Mouse (Mus musculus): ENCODE results near the gene Hcn4.

Gene Hcn4

GRCm38 (mm10) chr9:58847008-58847407 lies 23.8 kb downstream of the Hcn4 start:
- in situ Hi-C loops (cut with MboI; ENCODE audit: unreplicated experiment in 2 of 2) = no loop called here

GRCm38 (mm10) chr9:58847676-58848075 lies 24.5 kb downstream of the Hcn4 start:
- in situ Hi-C loops (cut with MboI; ENCODE audit: unreplicated experiment in 2 of 2) = no loop called here

GRCm38 (mm10) chr9:58849576-58850315 lies 26.5 kb downstream of the Hcn4 start:
- in situ Hi-C loops (cut with MboI; ENCODE audit: unreplicated experiment in 2 of 2) = no loop called here

- in situ Hi-C loops (cut with MboI; ENCODE audit: unreplicated experiment in 2 of 2) = no loop called here
Measured at GRCm38 (mm10) chr9:58854931-58855330, 31.7 kb downstream of the Hcn4 start.

GRCm38 (mm10) chr9:58859080-58859635 lies 35.9 kb downstream of the Hcn4 start:
- in situ Hi-C loops (cut with MboI; ENCODE audit: unreplicated experiment in 2 of 2) = no loop called here

- in situ Hi-C loops (cut with MboI; ENCODE audit: unreplicated experiment in 2 of 2) = no loop called here
Measured at GRCm38 (mm10) chr9:58863826-58864225, 40.6 kb downstream of the Hcn4 start.

GRCm38 (mm10) chr9:58871141-58871540 lies 47.9 kb downstream of the Hcn4 start:
- in situ Hi-C loops (cut with MboI; ENCODE audit: unreplicated experiment in 2 of 2) = loop anchor here in 1 of 2 experiments (5.0 to 10.0 kb wide), 2 partner anchors 296 to 334 kb away; no protein-coding TSS in a partner anchor

- in situ Hi-C loops (cut with MboI; ENCODE audit: unreplicated experiment in 2 of 2) = loop anchor here in 1 of 2 experiments (5.0 to 10.0 kb wide), 2 partner anchors 299 to 336 kb away; no protein-coding TSS in a partner anchor
Measured at GRCm38 (mm10) chr9:58873541-58874324, 50.5 kb downstream of the Hcn4 start.

- in situ Hi-C loops (cut with MboI; ENCODE audit: unreplicated experiment in 2 of 2) = loop anchor here in 1 of 2 experiments (5.0 to 10.0 kb wide), 2 partner anchors 300 to 337 kb away; no protein-coding TSS in a partner anchor
Measured at GRCm38 (mm10) chr9:58874354-58874753, 51.1 kb downstream of the Hcn4 start.

GRCm38 (mm10) chr9:58875439-58875838 lies 52.2 kb downstream of the Hcn4 start:
- in situ Hi-C loops (cut with MboI; ENCODE audit: unreplicated experiment in 2 of 2) = loop anchor here in 1 of 2 experiments (10.0 kb wide), 1 partner anchor 301 kb away; no protein-coding TSS in a partner anchor

- in situ Hi-C loops (cut with MboI; ENCODE audit: unreplicated experiment in 2 of 2) = loop anchor here in 1 of 2 experiments (10.0 kb wide), 1 partner anchor 302 kb away; no protein-coding TSS in a partner anchor
Measured at GRCm38 (mm10) chr9:58876946-58877625, 53.9 kb downstream of the Hcn4 start.

GRCm38 (mm10) chr9:58879836-58880235 lies 56.6 kb downstream of the Hcn4 start:
- in situ Hi-C loops (cut with MboI; ENCODE audit: unreplicated experiment in 2 of 2) = loop anchor here in 1 of 2 experiments (10.0 kb wide), 1 partner anchor 305 kb away; no protein-coding TSS in a partner anchor

- in situ Hi-C loops (cut with MboI; ENCODE audit: unreplicated experiment in 2 of 2) = no loop called here
Measured at GRCm38 (mm10) chr9:58882686-58883085, 59.5 kb downstream of the Hcn4 start.

GRCm38 (mm10) chr9:58889782-58890448 lies 66.7 kb downstream of the Hcn4 start:
- in situ Hi-C loops (cut with MboI; ENCODE audit: unreplicated experiment in 2 of 2) = loop anchor here in 1 of 2 experiments (10.0 kb wide), 1 partner anchor 235 kb away; no protein-coding TSS in a partner anchor

GRCm38 (mm10) chr9:58890893-58891292 lies 67.7 kb downstream of the Hcn4 start:
- in situ Hi-C loops (cut with MboI; ENCODE audit: unreplicated experiment in 2 of 2) = loop anchor here in 1 of 2 experiments (10.0 kb wide), 1 partner anchor 236 kb away; no protein-coding TSS in a partner anchor

GRCm38 (mm10) chr9:58891840-58892640 lies 68.8 kb downstream of the Hcn4 start:
- in situ Hi-C loops (cut with MboI; ENCODE audit: unreplicated experiment in 2 of 2) = loop anchor here in 1 of 2 experiments (10.0 kb wide), 1 partner anchor 237 kb away; no protein-coding TSS in a partner anchor

GRCm38 (mm10) chr9:58899602-58900001 lies 76.4 kb downstream of the Hcn4 start:
- in situ Hi-C loops (cut with MboI; ENCODE audit: unreplicated experiment in 2 of 2) = loop anchor here (10.0 to 25.0 kb wide), 6 partner anchors 245 to 1963 kb away; partner anchors contain the start of gene Nr2e3 (in 1 of the 2)

- in situ Hi-C loops (cut with MboI; ENCODE audit: unreplicated experiment in 2 of 2) = loop anchor here (10.0 to 25.0 kb wide), 5 partner anchors 382 to 1959 kb away; partner anchors contain the start of gene Nr2e3 (in 1 of the 2)
Measured at GRCm38 (mm10) chr9:58902869-58903585, 79.8 kb downstream of the Hcn4 start.
